Mouse (Mus musculus) neural tube, embryonic 14.5 days (tissue): ENCODE data around the gene Plcb4. TPM values are rescaled to one million over a fixed set of nuclear protein-coding genes. Genes with fewer than 3 reads are reported as not detected.

Source experiments
- ATAC-seq: fragments of 200-750 bp; cut with Nextera tagmentation; 2 replicates; pipeline ENCODE4 v1.8.0; 2017; ENCODE audit warnings: low read depth, mild to moderate bottlenecking, moderate TSS enrichment, moderate library complexity
- H3K27ac ChIP-seq: fragments of 300-500 bp; sonication (generic); 2 replicates; pipeline ENCODE4 v1.5.1; 2014; ENCODE audit warnings: low read depth, mild to moderate bottlenecking, control low read depth, low read length, moderate library complexity, mixed read lengths
- H3K27me3 ChIP-seq: fragments of 300-500 bp; sonication (generic); 2 replicates; pipeline ENCODE4 v1.6.1; 2014; ENCODE audit warnings: low read length; ENCODE audit not compliant: control insufficient read depth, insufficient read depth
- H3K36me3 ChIP-seq: fragments of 300-500 bp; sonication (generic); 2 replicates; pipeline ENCODE4 v1.6.1; 2014; ENCODE audit warnings: low read length, mixed read lengths; ENCODE audit not compliant: control insufficient read depth, insufficient read depth
- H3K4me1 ChIP-seq: fragments of 300-500 bp; sonication (generic); 2 replicates; pipeline ENCODE4 v1.6.1; 2014; ENCODE audit warnings: low read length; ENCODE audit not compliant: control insufficient read depth, insufficient read depth
- H3K4me2 ChIP-seq: fragments of 300-500 bp; sonication (generic); 2 replicates; pipeline ENCODE4 v1.6.1; 2014; ENCODE audit warnings: mild to moderate bottlenecking, low read depth, low read length, control low read depth
- H3K4me3 ChIP-seq: fragments of 300-500 bp; sonication (generic); 2 replicates; pipeline ENCODE4 v1.5.1; 2014; ENCODE audit warnings: low read depth, low read length, control low read depth, mixed read lengths
- H3K9ac ChIP-seq: fragments of 300-500 bp; sonication (generic); replicated peaks from 2 replicates; pipeline ENCODE4 v1.6.1; 2014; ENCODE audit warnings: low read depth, mild to moderate bottlenecking, control low read depth, low read length, mixed read lengths
- H3K9me3 ChIP-seq: fragments of 300-500 bp; sonication (generic); 2 replicates; pipeline ENCODE4 v1.6.1; 2016; ENCODE audit warnings: low read length; ENCODE audit not compliant: control insufficient read depth
- WGBS: fragments of 180-500 bp; shearing (Covaris S2); extraction: QIAGEN DNeasy Blood & Tissue Kit; methylation state at CpG from one replicate; pipeline ENCODE4 v1.1.7; 2014; 5-methylcytosine and 5-hydroxymethylcytosine counted together
- polyA plus RNA-seq: library from polyadenylated mRNA; unstranded; fragments of >200 nt; fragmentation: Nextera tagmentation; extraction: Ambion mirVana; gene quantifications from 2 replicates; pipeline ENCODE4 v1.2.1, GENCODE M21; 2014

Plcb4 gene
- polyA plus RNA-seq, 1 experiment from 2014 or later: 51.0 TPM

GRCm38 (mm10) chr2:135660816-135661215 is 2.0 kb downstream of the Plcb4 start:
- WGBS: 59% methylated on average over 4 of the region's 4 CpGs
- ATAC-seq: no peak

GRCm38 (mm10) chr2:135663785-135664184 is 5.0 kb downstream of the Plcb4 start:
- H3K9me3 ChIP-seq: no peaks in the 10 kb centered on the region
- 87% methylated on average over 1 of the region's 1 CpGs for WGBS

More at GRCm38 (mm10) chr2:135660816-135661215, 2.0 kb downstream of the Plcb4 start:
- no peaks in the 10 kb centered on the region for H3K27me3 ChIP-seq
- H3K9me3 ChIP-seq: no peaks in the 10 kb centered on the region
- H3K27ac ChIP-seq: no peak overlapping the region
- 0 out of 2 replicates have a peak, but pooled peaks cover 3% of the 10 kb centered on the region for H3K4me1 ChIP-seq
- no peaks in the 10 kb centered on the region for H3K36me3 ChIP-seq
- H3K4me2 ChIP-seq: peak overlapping the region; percentile 4; the same call in 1 of the 2 replicates
- no peak overlapping the region for H3K9ac ChIP-seq
- no peak overlapping the region for H3K4me3 ChIP-seq

GRCm38 (mm10) chr2:135667496-135667895 is 8.7 kb downstream of the Plcb4 start:
- H3K36me3 ChIP-seq: no peaks in the 10 kb centered on the region
- WGBS: 91% methylated on average over 2 of the region's 2 CpGs
- H3K9ac ChIP-seq: no peak overlapping the region
- no peak overlapping the region for H3K27ac ChIP-seq
- no peaks in the 10 kb centered on the region for H3K9me3 ChIP-seq
- H3K4me3 ChIP-seq: no peak overlapping the region
- H3K4me1 ChIP-seq: no peaks in the 10 kb centered on the region
- ATAC-seq: no peak
- no peak overlapping the region for H3K4me2 ChIP-seq
- H3K27me3 ChIP-seq: no peaks in the 10 kb centered on the region

More at GRCm38 (mm10) chr2:135663785-135664184, 5.0 kb downstream of the Plcb4 start:
- no peaks in the 10 kb centered on the region for H3K36me3 ChIP-seq
- no peak overlapping the region for H3K27ac ChIP-seq
- no peak overlapping the region for H3K9ac ChIP-seq
- H3K4me1 ChIP-seq: no peaks in the 10 kb centered on the region
- H3K4me3 ChIP-seq: no peak overlapping the region
- no peaks in the 10 kb centered on the region for H3K27me3 ChIP-seq
- ATAC-seq: no peak
- no peak overlapping the region for H3K4me2 ChIP-seq

- no peaks in the 10 kb centered on the region for H3K9me3 ChIP-seq
- no peak for ATAC-seq
- WGBS: 79% methylated on average over 10 of the region's 10 CpGs
- H3K36me3 ChIP-seq: no peaks in the 10 kb centered on the region
- H3K4me1 ChIP-seq: no peaks in the 10 kb centered on the region
- no peak overlapping the region for H3K4me3 ChIP-seq
- no peak overlapping the region for H3K9ac ChIP-seq
- no peaks in the 10 kb centered on the region for H3K27me3 ChIP-seq
- no peak overlapping the region for H3K27ac ChIP-seq
- no peak overlapping the region for H3K4me2 ChIP-seq
Observed at GRCm38 (mm10) chr2:135672459-135673104, 13.8 kb downstream of the Plcb4 start.

GRCm38 (mm10) chr2:135673649-135674048 is 14.8 kb downstream of the Plcb4 start:
- H3K4me3 ChIP-seq: no peak overlapping the region
- 84% methylated on average over 8 of the region's 8 CpGs for WGBS
- no peak overlapping the region for H3K4me2 ChIP-seq
- H3K4me1 ChIP-seq: no peaks in the 10 kb centered on the region
- no peak for ATAC-seq
- H3K27me3 ChIP-seq: no peaks in the 10 kb centered on the region
- no peak overlapping the region for H3K9ac ChIP-seq
- no peak overlapping the region for H3K27ac ChIP-seq
- H3K9me3 ChIP-seq: no peaks in the 10 kb centered on the region
- no peaks in the 10 kb centered on the region for H3K36me3 ChIP-seq

GRCm38 (mm10) chr2:135675284-135675683 is 16.5 kb downstream of the Plcb4 start:
- no peaks in the 10 kb centered on the region for H3K36me3 ChIP-seq
- H3K9ac ChIP-seq: no peak overlapping the region
- H3K27me3 ChIP-seq: no peaks in the 10 kb centered on the region
- H3K27ac ChIP-seq: no peak overlapping the region
- no peaks in the 10 kb centered on the region for H3K9me3 ChIP-seq
- no peak overlapping the region for H3K4me2 ChIP-seq
- ATAC-seq: no peak
- no peaks in the 10 kb centered on the region for H3K4me1 ChIP-seq
- 97% methylated on average over 5 of the region's 5 CpGs for WGBS
- H3K4me3 ChIP-seq: no peak overlapping the region

- no peaks in the 10 kb centered on the region for H3K27me3 ChIP-seq
- H3K4me3 ChIP-seq: no peak overlapping the region
- WGBS: 72% methylated on average over 8 of the region's 8 CpGs
- no peak overlapping the region for H3K4me2 ChIP-seq
- no peak overlapping the region for H3K27ac ChIP-seq
- H3K9ac ChIP-seq: no peak overlapping the region
- H3K36me3 ChIP-seq: no peaks in the 10 kb centered on the region
- ATAC-seq: no peak
- H3K4me1 ChIP-seq: no peaks in the 10 kb centered on the region
- H3K9me3 ChIP-seq: no peaks in the 10 kb centered on the region
Observed at GRCm38 (mm10) chr2:135676978-135677501, 18.2 kb downstream of the Plcb4 start.

- ATAC-seq: no peak
- WGBS: 63% methylated on average over 5 of the region's 5 CpGs
Observed at GRCm38 (mm10) chr2:135677601-135678000, 18.8 kb downstream of the Plcb4 start.

GRCm38 (mm10) chr2:135680001-135680400 is 21.2 kb downstream of the Plcb4 start:
- H3K4me1 ChIP-seq: no peaks in the 10 kb centered on the region
- H3K9me3 ChIP-seq: no peaks in the 10 kb centered on the region
- H3K4me3 ChIP-seq: no peak overlapping the region
- 75% methylated on average over 8 of the region's 8 CpGs for WGBS
- no peak overlapping the region for H3K9ac ChIP-seq
- H3K4me2 ChIP-seq: no peak overlapping the region
- no peaks in the 10 kb centered on the region for H3K36me3 ChIP-seq
- no peak for ATAC-seq
- H3K27ac ChIP-seq: no peak overlapping the region
- no peaks in the 10 kb centered on the region for H3K27me3 ChIP-seq

More at GRCm38 (mm10) chr2:135677601-135678000, 18.8 kb downstream of the Plcb4 start:
- Histone ChIP-seq H3K9ac (no peak overlapping the region), H3K4me2 (no peak overlapping the region), H3K36me3 (no peaks in the 10 kb centered on the region), H3K4me1 (no peaks in the 10 kb centered on the region), H3K9me3 (no peaks in the 10 kb centered on the region), H3K27ac (no peak overlapping the region), H3K27me3 (no peaks in the 10 kb centered on the region), H3K4me3 (no peak overlapping the region)
